Mouse (Mus musculus) kidney, adult 9 months (tissue): ENCODE results near the gene Bin2.

Experiments used
- DNase-seq: peaks from one replicate; pipeline ENCODE4 v3.0.0; 2022

Bin2 gene

GRCm38 (mm10) chr15:100669337-100669736 lies at the start of gene Bin2:
Gene Bin2 (minus strand): TSS chr15:100669553.
- DNase-seq, result peak; percentile 28

GRCm38 (mm10) chr15:100718572-100718971 lies 49.2 kb upstream of the Bin2 start:
- no peak for DNase-seq

DNA sequence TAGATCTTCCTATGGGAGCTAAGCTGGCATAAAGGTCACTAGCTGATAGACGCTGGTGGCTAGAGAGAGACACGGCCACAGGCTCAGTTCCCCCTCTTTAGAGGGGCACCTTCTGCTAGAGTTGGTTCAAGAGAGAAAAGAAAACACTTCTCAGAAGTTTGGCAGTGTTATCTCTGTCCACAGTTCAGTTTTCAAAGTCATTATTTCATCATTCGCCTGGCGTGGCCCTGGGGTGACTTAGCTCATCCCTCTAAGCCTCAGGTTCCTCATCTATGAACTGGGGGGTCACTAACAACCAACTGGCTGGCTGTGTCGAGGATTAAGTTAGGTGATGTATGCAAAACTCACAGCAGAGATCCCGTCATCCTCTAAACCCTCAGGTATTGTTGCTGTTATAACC lies 48.6 kb upstream of the Bin2 start:
- DNase-seq, result no peak

DNA sequence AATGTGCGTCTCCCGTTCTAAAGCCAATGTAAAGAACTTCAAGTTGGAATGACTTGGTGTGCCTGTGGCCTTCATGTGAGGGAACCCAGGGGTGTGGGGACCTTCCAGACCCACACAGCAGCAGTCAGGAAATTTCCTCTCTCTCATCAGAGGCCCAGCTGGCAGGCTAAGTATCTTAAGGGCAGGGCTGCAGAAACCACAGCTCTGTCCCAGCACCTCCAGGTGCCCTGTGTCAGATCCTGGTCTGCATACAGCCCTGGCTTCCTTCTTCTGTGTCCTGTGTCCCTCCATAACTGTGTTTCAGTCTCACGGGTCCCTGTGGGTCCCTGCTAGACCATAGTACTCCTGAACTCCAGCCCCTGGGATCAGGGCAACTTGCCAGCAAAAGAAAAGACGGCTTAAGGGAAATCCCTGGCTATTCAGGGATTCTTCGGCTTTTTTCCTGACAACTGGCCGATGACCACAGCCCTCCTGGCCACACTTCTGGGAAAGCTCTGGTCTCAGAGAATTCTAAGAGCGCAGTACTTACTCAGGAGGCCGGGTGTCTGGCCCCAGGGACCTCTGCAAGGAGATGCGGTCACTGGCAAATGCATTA lies 46.1 kb upstream of the Bin2 start:
- no peak for DNase-seq

GRCm38 (mm10) chr15:100714470-100714869 lies 45.1 kb upstream of the Bin2 start:
- DNase-seq, result peak; percentile 51

GRCm38 (mm10) chr15:100710838-100711237 lies 41.5 kb upstream of the Bin2 start:
- DNase-seq, result peak; percentile 83

- DNase-seq, result no peak
Measured at GRCm38 (mm10) chr15:100708433-100709078, 39.2 kb upstream of the Bin2 start.

DNA sequence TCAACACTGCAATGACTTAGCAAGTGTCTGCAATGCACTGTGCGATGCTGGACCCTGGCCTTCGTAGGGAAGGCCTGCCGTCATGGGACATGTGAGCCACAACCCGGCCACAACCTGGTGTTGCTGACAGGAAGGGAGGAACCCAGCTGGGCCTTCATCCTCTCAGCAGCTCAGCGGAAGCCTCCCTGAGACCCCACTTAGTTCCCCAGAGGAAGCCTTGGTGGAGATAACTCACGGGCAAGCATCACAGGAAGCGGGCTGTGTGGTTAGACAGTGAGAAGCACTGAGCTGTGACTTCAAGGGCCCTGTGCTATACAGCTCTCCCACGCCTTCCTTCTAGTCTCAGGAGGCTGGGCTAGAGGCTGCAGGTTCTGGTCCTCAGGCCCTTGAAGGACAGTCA lies 36.9 kb upstream of the Bin2 start:
- DNase-seq, result no peak

- no peak for DNase-seq
Measured at GRCm38 (mm10) chr15:100705376-100705775, 36.0 kb upstream of the Bin2 start.

- DNase-seq, result no peak
Measured at GRCm38 (mm10) chr15:100703913-100704312, 34.6 kb upstream of the Bin2 start.

DNA sequence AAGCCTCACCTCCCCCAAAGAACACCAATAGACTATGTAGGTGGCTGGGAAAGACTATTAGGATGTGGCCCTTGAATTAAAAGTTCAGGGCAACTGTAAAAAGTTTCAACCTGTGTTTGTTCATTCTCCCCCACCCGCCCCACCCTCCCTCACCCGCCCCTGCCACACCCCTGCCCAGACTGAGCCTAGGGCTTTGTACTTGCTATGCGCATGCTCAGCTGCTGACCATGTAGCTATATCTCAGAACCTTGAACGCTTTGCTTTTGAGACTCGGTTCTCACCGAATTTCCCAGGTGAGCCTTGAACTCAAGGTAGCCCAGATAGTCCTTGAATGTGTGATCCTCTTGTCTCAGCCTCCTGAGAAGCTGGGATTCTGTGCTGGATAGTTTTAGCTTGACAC lies 32.5 kb upstream of the Bin2 start:
- no peak for DNase-seq

DNA sequence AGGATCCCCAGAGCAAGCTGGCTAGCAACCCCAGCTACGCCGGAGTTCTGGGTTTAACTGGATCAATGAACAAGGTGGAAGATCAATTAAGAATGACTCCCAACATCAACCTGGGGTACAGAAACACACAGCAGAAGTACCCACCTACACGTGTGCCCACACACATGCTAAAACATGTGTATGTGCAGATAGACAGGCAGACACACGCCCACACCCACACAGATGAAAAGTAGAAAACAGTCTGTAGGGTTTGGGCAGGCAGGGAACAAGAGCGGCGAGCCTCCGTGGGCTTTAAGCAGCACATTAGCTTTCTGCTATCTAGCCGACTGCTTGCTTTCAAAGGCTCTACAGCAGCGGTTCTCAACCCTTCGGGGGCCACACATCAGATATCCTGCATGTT lies 31.8 kb upstream of the Bin2 start:
- no peak for DNase-seq

DNA sequence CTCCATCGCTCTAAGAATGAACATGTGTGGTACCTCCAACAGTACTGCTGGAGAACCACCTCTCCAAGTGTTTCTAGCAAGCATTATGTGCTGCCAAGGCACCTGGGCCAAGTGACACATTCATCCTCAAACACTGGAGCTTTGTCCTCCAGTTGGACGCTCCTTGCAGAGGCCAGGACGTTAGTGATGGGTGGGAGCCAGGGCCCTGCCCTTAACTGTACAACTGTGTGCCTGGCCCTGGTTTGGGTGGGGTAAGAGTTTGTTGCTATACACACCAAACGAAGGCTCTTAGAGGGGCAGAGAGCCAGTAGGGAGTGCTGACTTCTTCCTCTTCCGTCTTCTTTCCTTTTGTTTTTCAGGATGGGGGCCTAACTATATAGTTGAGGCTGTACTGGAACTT lies 31.1 kb upstream of the Bin2 start:
- no peak for DNase-seq

- DNase-seq, result no peak
Measured at GRCm38 (mm10) chr15:100699386-100699785, 30.0 kb upstream of the Bin2 start.

DNA sequence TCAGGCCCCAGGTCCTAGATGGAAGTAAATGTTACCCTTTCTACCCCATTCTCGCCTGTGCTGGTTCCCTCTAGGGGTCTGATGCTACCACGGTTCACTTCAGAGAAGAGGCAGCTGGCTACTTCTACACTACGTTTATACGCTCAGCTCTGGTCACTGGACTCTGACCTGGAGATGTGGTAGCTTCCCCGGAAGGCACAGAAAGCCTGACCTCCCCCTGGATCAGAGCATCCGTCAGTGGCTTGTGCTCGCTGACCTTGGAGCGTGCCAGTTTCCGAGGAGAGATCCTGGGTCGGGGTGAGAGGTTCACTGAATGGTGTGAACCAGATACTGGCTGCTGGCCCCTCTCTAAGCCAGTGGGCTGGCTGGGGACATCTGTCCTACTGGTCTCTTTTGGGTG lies 28.7 kb upstream of the Bin2 start:
- DNase-seq, result peak; percentile 54

DNA sequence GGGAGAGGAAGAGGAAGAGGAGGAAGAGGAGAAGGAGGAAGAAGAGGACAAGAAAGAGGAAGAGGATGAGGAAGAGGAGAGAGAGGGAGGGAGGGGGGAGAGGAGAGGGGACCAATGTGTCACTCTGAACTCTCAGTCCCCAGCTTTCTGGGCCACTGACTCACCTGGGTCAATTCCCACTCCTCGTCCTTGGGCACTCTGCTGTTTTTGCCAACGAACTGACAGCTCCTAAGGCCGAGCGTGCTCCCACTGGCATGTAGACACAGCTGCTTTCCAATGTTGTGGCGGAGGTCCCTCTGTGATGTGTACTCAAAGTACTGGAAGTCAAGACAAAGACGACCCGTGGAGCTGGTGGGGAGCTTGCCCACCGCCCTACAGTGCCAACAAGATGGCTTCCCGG lies 25.1 kb upstream of the Bin2 start:
- no peak for DNase-seq

DNA sequence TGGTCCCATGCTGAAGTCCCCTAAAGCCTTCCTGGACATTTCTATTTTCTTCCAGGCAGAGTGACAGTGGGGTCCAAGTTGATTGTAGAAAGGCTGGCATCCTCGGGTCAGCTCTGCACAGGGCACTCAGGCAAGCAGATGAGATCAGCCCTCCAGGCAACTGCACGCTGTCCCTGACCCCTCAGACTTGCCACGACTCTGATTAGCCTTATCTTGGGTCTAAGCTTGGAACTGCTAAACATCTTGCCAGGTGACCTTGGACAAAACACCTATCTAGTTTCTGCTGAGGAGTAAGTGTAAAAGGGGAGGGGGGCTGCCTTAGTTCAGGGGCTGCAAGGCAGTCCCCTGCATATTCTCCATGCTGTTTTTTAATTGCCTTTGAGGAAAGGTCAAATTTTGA lies 22.6 kb upstream of the Bin2 start:
- DNase-seq, result no peak

GRCm38 (mm10) chr15:100687430-100687971 lies 18.1 kb upstream of the Bin2 start, which contains the start of gene Cela1:
Gene Cela1 (minus strand): TSS chr15:100687921.
- no peak for DNase-seq

DNA sequence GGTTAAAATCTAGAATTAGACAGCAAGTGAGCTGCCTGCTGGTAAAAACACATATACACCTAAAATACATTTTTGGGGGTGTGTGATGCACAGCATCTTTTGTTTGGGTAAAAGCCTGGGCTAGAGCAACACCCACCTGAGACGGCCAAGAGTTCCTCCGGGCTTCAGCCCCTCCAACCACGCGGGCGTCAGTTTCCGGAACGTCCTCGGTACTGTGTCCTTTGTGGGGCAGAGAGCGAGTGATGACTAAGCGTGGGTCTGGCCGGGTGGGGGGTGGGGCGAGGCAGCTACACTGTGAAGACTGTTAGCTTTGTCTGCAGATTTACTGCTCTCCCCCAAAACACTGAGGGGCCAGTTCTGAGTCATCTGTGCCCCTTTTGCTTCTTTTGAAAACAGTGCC lies 17.6 kb upstream of the Bin2 start:
- no peak for DNase-seq

- DNase-seq, result no peak
Measured at GRCm38 (mm10) chr15:100686434-100686833, 17.1 kb upstream of the Bin2 start.

DNA sequence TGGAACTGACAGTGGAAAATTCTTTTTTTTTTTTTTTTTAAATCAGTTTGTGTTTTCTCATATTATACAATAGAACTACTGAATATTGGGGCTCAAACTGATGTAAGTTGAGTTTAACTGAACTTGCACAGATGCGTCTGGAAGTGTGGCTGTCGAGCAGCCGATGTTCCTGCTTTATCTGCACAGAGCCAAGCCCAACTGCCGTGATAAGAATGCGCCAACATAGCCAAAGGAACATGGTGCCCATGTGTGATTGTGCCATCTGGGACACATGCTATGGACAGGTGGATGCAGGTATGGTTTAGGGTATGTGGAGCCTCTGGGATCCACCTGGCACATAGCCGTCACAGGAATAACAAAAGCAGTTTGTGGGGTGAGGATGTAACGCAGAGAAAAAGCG lies 16.5 kb upstream of the Bin2 start:
- no peak for DNase-seq

DNA sequence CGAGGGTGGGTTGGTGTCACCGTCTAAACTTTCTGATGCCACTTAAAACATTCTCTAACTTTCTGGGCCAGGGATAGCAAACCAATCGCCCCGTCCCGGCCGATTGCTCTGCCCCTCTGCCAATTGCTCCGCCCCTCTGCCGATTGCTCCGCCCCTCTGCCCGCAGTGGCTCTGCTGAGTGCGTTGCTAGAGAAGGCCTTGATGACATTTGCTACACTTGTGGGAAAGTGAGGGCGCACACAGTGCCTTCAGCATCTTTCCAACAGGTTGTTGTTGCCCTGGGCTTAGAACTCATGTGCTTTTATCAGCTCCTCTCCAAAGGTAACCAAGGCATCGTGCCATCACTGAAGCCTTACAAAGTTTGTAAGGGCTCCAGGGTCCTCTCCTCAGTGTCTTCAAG lies 15.9 kb upstream of the Bin2 start:
- no peak for DNase-seq

DNA sequence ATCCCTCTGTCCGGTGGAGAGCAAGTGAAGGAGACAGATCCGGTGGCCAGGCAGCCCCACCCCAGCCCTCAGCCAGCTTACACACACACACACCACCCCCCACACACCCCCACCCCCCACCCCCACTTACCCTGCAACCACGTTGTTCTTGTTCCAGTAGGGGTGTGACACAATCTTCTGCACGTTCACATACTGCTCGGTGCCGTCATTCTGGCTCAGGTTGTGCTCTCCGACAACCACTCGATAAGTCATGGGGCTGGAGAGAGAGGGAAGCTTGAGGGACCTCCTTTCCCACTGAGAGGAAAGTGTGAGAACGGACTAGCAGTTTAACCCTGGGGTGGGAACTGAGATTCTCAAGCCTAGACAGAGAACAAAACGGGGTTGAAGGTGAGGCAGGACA lies 15.1 kb upstream of the Bin2 start:
- no peak for DNase-seq

DNA sequence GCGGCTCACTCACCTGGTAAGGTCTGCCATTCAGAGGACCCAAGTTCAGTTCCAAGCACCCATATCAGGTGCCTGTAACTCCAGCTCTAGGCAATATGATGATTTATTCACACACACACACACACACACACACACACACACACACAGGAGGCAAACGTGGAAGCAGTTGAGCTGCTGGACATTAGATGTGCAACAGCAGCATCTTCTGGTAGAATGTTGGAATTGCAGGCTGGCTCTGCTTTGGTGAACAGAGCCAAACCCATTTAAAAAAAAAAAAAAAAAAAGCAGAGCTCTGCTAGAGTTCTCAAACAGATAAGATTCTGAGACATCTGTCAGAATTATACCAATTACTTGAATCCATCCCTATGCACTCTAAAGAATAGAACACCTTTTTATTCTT lies 13.7 kb upstream of the Bin2 start:
- peak; percentile 91 for DNase-seq

DNA sequence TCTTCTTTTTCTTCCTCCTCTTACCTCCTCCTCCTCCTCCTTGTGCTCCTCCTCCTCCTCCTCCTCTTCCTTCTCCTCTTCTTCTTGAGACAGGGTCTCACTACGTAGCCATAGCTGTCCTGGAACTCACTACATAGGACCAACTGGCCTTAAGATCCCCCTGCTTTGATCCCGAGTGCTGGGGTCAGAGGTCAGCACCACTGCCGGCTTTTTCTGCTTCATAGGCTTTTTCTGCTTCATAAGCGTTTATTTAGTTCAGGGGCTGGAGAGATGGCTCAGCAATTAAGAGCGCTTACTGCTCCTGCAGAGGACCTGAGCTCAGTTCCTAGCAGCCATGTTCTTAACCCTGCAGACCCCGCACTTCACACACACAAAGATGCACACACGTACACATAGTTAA lies 12.4 kb upstream of the Bin2 start:
- peak; percentile 75 for DNase-seq
